Comparison of ENCODE assay signal across 12 mouse cellular contexts in genomic region chr2:35338707-35339106, GRCm38 (mm10). TPM values are rescaled to one million over a fixed set of nuclear protein-coding genes. Genes with fewer than 3 reads are reported as not detected.
DNase-seq lines count a peak whose midpoint lies in the region; ATAC-seq and TF ChIP-seq lines count a peak whose summit lies in the region.
"Had no signal": no experiment of that assay in that cellular context is flagged by ENCODE, and none has a peak within 500 bp of the region (broad histone marks: within the 10 kb centered on the region; RNA-seq: fewer than 3 reads in every experiment).

No protein-coding gene starts in this region.

- H3K36me3 ChIP-seq in liver, postnatal 0 days (replicated peaks; ENCODE audit: insufficient read depth, low read length) = no peaks in the 10 kb centered on the region
- H3K36me3 ChIP-seq in stomach, postnatal 0 days (ENCODE audit: control insufficient read depth, insufficient read depth, low read length) = no peaks in the 10 kb centered on the region

- H3K9me3 ChIP-seq in liver, postnatal 0 days (ENCODE audit: low read length) = no peaks in the 10 kb centered on the region
- H3K9me3 ChIP-seq in stomach, postnatal 0 days (ENCODE audit: control insufficient read depth, low read length) = no peaks in the 10 kb centered on the region

- H3K27ac ChIP-seq in liver, postnatal 0 days (ENCODE audit: low read depth) = peak overlapping the region; percentile 55
- H3K27ac ChIP-seq in stomach, postnatal 0 days (replicated peaks) = peak overlapping the region; percentile 35; the same call in 1 of the 2 replicates

- no peak overlapping the region for H3K4me3 ChIP-seq in lung, adult 2 months (replicated peaks; ENCODE audit: extremely low read depth, low read depth, low read length)
- no peak overlapping the region for H3K4me3 ChIP-seq in liver, postnatal 0 days (ENCODE audit: low read depth, low read length)
- H3K4me3 ChIP-seq in stomach, postnatal 0 days (ENCODE audit: low read depth, low read length) = no peak overlapping the region

- no peak for ATAC-seq in liver, postnatal 0 days
- ATAC-seq in stomach, postnatal 0 days (ENCODE audit: low FRiP score, low TSS enrichment) = no peak
- no peak for ATAC-seq in megakaryocyte, adult 5-6 weeks (ENCODE audit: poor library complexity, severe bottlenecking)
- ATAC-seq: inflammation-experienced regulatory T-cells, adult 6 months had no signal

- no peak overlapping the region for H3K9ac ChIP-seq in liver, postnatal 0 days (replicated peaks)
- H3K9ac ChIP-seq in stomach, postnatal 0 days (ENCODE audit: low read length) = no peak overlapping the region

- no peak for TF ChIP-seq EP300 in liver, postnatal 0 days (IDR thresholded peaks at IDR 0.05; ENCODE audit: low read depth)
- TF ChIP-seq EP300 in stomach, postnatal 0 days (optimal IDR thresholded peaks at IDR 0.05) = no peak

- no peak overlapping the region for H3K4me2 ChIP-seq in liver, postnatal 0 days (ENCODE audit: low read depth, low read length)
- H3K4me2 ChIP-seq in stomach, postnatal 0 days (replicated peaks; ENCODE audit: low read depth) = no peak overlapping the region

- WGBS in lung, adult 2 months = 28% methylated on average over 6 of the region's 6 CpGs
- 63% methylated on average over 6 of the region's 6 CpGs for WGBS in liver, postnatal 0 days (ENCODE audit: insufficient replicate concordance)
- WGBS in stomach, postnatal 0 days = 29% methylated on average over 6 of the region's 6 CpGs

- peaks cover 11% of the 10 kb centered on the region for H3K4me1 ChIP-seq in lung, adult 2 months (ENCODE audit: control insufficient read depth, insufficient read depth, low read length)
- H3K4me1 ChIP-seq in liver, postnatal 0 days (ENCODE audit: insufficient read depth) = peaks cover 20% of the 10 kb centered on the region
- H3K4me1 ChIP-seq in stomach, postnatal 0 days (replicated peaks; ENCODE audit: control insufficient read depth, insufficient read depth) = 0 out of 2 replicates have a peak, but pooled peaks cover 3% of the 10 kb centered on the region

- TF ChIP-seq POLR2A in lung, adult 2 months (IDR thresholded peaks at IDR 0.05; ENCODE audit: borderline replicate concordance, extremely low read depth, low read depth, low read length) = no peak

- TF ChIP-seq CTCF in lung, adult 2 months (IDR thresholded peaks at IDR 0.05; ENCODE audit: insufficient read depth, low read length) = no peak
- TF ChIP-seq CTCF in liver, postnatal 0 days (IDR thresholded peaks at IDR 0.05; ENCODE audit: low read depth) = no peak
- TF ChIP-seq CTCF in stomach, postnatal 0 days (IDR thresholded peaks at IDR 0.05; ENCODE audit: low read depth) = no peak

- DNase-seq in lung, adult 18-20 months = peak; percentile 65 to 72
- no peak for DNase-seq in lung, adult 2 months
- DNase-seq in heart, adult 8-10 months (ENCODE audit: low spot score) = peak; percentile 57
- DNase-seq in liver, postnatal 0 days = no peak
- no peak for DNase-seq in stomach, postnatal 0 days (ENCODE audit: low spot score)
- DNase-seq in MN1 (ENCODE audit: low spot score) = no peak
- DNase-seq in frontal cortex, adult 2 months (ENCODE audit: extremely low spot score in 1 of 2, low spot score in 1 of 2) = no peak
- DNase-seq: right cerebral cortex, postnatal 4 days had no signal

- no peaks in the 10 kb centered on the region for H3K27me3 ChIP-seq in liver, postnatal 0 days (ENCODE audit: insufficient read depth, low read length)
- H3K27me3 ChIP-seq in stomach, postnatal 0 days (ENCODE audit: control insufficient read depth, insufficient read depth, low read length) = no peaks in the 10 kb centered on the region

RNA-seq across cellular contexts. Expression of gene Stom, which starts 1.9 kb away (rescaled TPM):
- 45.1 and 69.5 TPM in 2 replicates for polyA plus RNA-seq in lung, adult 2 months (2012; rRNA removed)
- 100 to 1,000 TPM in 2 of 4 experiments, 10 to 100 TPM in 2; 83.8 to 137 (median 102) TPM for total RNA-seq in heart, adult 8-10 months (2022)
- 77.1 and 86.3 TPM in 2 replicates for polyA plus RNA-seq in liver, postnatal 0 days (2015; fragmentation: Nextera tagmentation; extraction: Ambion mirVana)
- 53.5 and 56.9 TPM in 2 replicates for polyA plus RNA-seq in stomach, postnatal 0 days (2015; fragmentation: Nextera tagmentation; extraction: Ambion mirVana)
- total RNA-seq in megakaryocyte, adult 5-6 weeks (2015) = 77.7 and 90.3 TPM in 2 replicates
- 155 and 165 TPM in 2 replicates for total RNA-seq in megakaryocyte, adult 5-6 weeks (2017)
- polyA plus RNA-seq in frontal cortex, adult 2 months (2012; rRNA removed) = 16.9 and 20.3 TPM in 2 replicates

RNA-seq across cellular contexts. Expression of gene 4930568D16Rik, which starts 28.8 kb away (rescaled TPM):
- polyA plus RNA-seq in lung, adult 2 months (2012; rRNA removed) = not detected in 2 replicates
- not detected for total RNA-seq in heart, adult 8-10 months (2022)
- not detected in 2 replicates for polyA plus RNA-seq in liver, postnatal 0 days (2015; fragmentation: Nextera tagmentation; extraction: Ambion mirVana)
- polyA plus RNA-seq in stomach, postnatal 0 days (2015; fragmentation: Nextera tagmentation; extraction: Ambion mirVana) = not detected in 2 replicates
- total RNA-seq in megakaryocyte, adult 5-6 weeks (2015) = not detected in 2 replicates
- not detected in 2 replicates for total RNA-seq in megakaryocyte, adult 5-6 weeks (2017)
- not detected in 2 replicates for polyA plus RNA-seq in frontal cortex, adult 2 months (2012; rRNA removed)
- total RNA-seq: ES-E14 had no signal
- polyA plus RNA-seq: inflammation-experienced regulatory T-cells, adult 6 months; limb, embryonic 14.5 days had no signal

RNA-seq across cellular contexts. Expression of gene 4930402F06Rik, which starts 58.3 kb away (rescaled TPM):
- not detected in 2 replicates for polyA plus RNA-seq in lung, adult 2 months (2012; rRNA removed)
- not detected for total RNA-seq in heart, adult 8-10 months (2022)
- polyA plus RNA-seq in liver, postnatal 0 days (2015; fragmentation: Nextera tagmentation; extraction: Ambion mirVana) = not detected in 2 replicates
- not detected in 2 replicates for polyA plus RNA-seq in stomach, postnatal 0 days (2015; fragmentation: Nextera tagmentation; extraction: Ambion mirVana)
- total RNA-seq in megakaryocyte, adult 5-6 weeks (2015) = not detected in 2 replicates
- total RNA-seq in megakaryocyte, adult 5-6 weeks (2017) = not detected in 2 replicates
- polyA plus RNA-seq in frontal cortex, adult 2 months (2012; rRNA removed) = not detected in 2 replicates
- total RNA-seq: ES-E14 had no signal
- polyA plus RNA-seq: inflammation-experienced regulatory T-cells, adult 6 months; limb, embryonic 14.5 days had no signal

Comparison
In these comparisons a context has a peak if more than half of its experiments do, and no peak if none do; other contexts are left out.
1. DNase-seq: peak in lung, adult 18-20 months (2 of 2) and heart, adult 8-10 months (single experiment); none in lung, adult 2 months (single experiment), liver, postnatal 0 days (single experiment), stomach, postnatal 0 days (single experiment), MN1 (single experiment) and frontal cortex, adult 2 months (0 of 2).